Mouse (Mus musculus): ENCODE data around the gene Glb1l.

DNA sequence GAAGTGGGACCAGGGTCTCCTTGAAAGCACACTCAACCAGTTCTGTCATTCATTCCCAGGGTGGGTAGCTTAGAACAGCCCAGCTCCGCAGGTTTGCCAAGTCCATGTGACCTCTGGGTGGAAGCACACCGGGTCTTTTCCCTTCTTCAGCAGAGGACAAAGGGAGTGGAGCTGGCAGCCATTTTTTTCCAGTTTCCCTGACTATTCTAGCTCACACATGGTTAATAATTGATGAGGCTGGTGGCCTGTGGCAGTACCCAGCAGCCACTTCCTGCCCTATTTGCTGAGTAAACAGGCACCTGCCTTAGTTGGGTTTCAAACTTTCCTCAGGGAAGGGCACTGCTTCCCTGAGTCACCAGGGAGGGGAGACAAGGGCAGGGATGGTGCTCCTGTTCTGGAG lies 3.8 kb upstream of the Glb1l start:
- TF ChIP-seq CTCF (IDR thresholded peaks at IDR 0.05; ENCODE audit: extremely low read depth, insufficient read depth, low read length), result no peak
- 0 out of 2 replicates have a peak, but pooled peaks have one; percentile 7 for TF ChIP-seq POLR2A (IDR thresholded peaks at IDR 0.05; ENCODE audit: extremely low read depth, insufficient read depth, low read length)

Data from cortical plate, adult 2 months (tissue).